Mouse (Mus musculus): ENCODE data around the gene Drg1.
"Not testable (repeated sequence)": the region's sequence is repeated elsewhere in the genome, so short reads cannot be mapped to it uniquely, and the experiment has no call there.

Gene Drg1

GRCm38 (mm10) chr11:3167129-3167528 is 99.1 kb downstream of the Drg1 start:
- not testable (repeated sequence) for DNase-seq (ENCODE audit: low read depth, low spot score)

- not testable (repeated sequence) for DNase-seq (ENCODE audit: low read depth, low spot score)
These were observed 99.9 kb downstream of the Drg1 start for GRCm38 (mm10) chr11:3166321-3166720.

- DNase-seq (ENCODE audit: low read depth, low spot score), result not testable (repeated sequence)
These were observed 100.9 kb downstream of the Drg1 start for GRCm38 (mm10) chr11:3165210-3165782.

DNA sequence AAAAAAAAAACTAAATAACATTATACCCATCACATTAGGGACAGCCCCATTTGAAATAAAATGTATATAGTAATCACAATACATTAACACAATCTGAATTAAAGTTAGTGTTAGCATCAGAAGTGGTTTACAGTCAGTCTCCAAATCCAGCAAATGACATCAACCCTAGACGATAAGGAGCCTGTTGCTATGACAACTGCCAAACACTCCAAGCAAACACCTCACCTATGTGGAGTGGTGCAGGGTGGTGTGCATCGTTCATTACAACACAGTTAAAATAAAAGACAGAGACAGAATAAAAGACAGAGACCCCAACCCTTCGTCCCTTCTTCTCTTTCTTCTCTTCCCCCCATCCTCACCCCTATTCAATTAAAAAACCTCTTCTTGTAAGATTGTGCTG is 102.6 kb downstream of the Drg1 start:
- not testable (repeated sequence) for DNase-seq (ENCODE audit: low read depth, low spot score)

DNA sequence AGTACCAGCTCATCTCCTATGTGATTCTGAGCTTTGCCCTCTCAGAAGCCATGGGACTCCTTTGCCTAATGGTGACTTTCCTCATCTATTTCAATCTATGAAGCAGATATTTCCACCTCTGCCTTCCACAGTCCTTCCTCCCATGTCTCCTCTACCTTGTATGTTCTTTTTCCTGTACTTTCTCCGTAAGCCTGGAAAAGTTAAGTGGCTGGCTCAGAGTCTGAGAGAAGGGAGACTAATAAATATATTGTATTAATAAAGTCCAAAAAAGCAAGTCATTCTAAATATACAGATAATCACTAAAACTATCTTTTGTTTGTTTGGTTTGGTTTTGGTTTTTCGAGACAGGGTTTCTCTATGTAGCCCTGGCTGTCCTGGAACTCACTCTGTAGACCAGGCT is 103.1 kb downstream of the Drg1 start:
- DNase-seq (ENCODE audit: low read depth, low spot score), result not testable (repeated sequence)

DNA sequence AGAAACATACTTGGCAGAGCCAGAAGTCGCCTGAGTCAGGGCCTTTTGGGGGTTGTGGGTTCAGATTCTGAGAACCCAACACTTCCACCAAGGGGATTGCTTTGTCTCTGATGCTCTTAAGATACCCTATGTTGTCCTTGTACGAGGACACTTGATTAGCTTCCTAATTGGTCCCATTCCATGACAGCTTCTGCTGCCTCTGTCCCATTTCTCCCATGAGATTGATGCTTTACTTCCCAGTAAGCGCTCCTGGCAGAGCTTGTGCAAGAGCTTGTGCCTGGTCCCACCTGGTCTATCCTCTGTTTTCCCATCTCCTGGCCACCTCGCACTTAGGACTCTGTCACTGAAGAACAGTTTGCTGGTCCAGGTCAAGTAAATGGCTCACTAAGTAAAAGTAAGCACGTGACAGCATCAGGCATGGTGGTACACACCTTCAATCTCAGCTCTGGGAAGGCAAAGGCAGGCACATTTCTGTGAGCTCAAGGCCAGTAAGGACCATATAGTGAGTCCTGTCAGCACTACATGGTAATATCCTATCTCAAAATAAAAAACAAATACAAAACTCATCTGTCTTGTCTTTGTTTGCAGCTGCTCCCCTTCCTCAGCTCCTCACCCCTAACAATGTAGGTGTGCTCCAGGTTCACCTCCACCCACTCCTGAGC is 103.8 kb downstream of the Drg1 start:
- not testable (repeated sequence) for DNase-seq (ENCODE audit: low read depth, low spot score)

- not testable (repeated sequence) for DNase-seq (ENCODE audit: low read depth, low spot score)
These were observed 104.8 kb downstream of the Drg1 start for GRCm38 (mm10) chr11:3161370-3161769.

GRCm38 (mm10) chr11:3158800-3159199 is 107.4 kb downstream of the Drg1 start:
- DNase-seq (ENCODE audit: low read depth, low spot score), result not testable (repeated sequence)

DNA sequence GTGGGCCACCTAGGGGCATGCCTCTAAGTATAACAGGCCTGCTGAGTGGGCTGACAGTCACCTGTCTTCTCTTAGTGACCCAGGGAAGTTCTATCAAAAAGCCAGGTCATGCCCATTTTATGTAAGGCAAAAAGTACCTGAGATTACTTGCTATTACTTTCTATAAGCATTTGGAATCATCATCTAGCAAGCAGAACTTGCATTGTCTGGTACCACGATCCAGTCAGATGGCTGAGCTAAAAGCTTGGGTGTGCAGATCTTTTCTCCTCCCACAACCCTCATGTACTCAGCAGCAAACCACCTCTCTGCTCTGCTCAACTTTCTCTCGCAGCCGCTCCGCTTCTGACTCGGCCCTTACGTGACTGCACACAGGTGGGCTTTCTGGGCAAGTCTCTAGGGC is 108.2 kb downstream of the Drg1 start:
- not testable (repeated sequence) for DNase-seq (ENCODE audit: low read depth, low spot score)

DNA sequence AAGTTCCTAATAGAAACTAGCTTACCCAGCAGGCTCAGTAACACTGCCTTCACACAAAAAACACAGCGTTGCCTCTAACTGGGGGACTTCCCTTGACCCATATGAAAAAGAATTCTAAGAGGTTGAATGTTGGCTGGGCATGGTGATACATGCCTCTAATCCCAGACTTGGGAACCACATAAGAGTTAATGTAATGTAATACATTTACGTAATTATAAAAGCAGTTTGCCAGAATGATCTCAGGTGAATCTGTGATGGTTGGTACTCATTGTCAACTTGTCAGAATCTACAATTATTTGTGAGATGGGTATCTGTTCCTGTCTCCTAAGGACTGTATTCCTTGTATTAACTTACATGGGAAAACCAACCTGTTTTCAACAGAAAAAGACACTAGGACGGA is 109.2 kb downstream of the Drg1 start:
- not testable (repeated sequence) for DNase-seq (ENCODE audit: low read depth, low spot score)

GRCm38 (mm10) chr11:3153666-3154397 is 112.4 kb downstream of the Drg1 start:
- not testable (repeated sequence) for DNase-seq (ENCODE audit: low read depth, low spot score)

- DNase-seq (ENCODE audit: low read depth, low spot score), result not testable (repeated sequence)
These were observed 114.9 kb downstream of the Drg1 start for GRCm38 (mm10) chr11:3151358-3151757.

- DNase-seq (ENCODE audit: low read depth, low spot score), result not testable (repeated sequence)
These were observed 115.6 kb downstream of the Drg1 start for GRCm38 (mm10) chr11:3150677-3151003.

- not testable (repeated sequence) for DNase-seq (ENCODE audit: low read depth, low spot score)
These were observed 116.1 kb downstream of the Drg1 start for GRCm38 (mm10) chr11:3150003-3150676.

DNA sequence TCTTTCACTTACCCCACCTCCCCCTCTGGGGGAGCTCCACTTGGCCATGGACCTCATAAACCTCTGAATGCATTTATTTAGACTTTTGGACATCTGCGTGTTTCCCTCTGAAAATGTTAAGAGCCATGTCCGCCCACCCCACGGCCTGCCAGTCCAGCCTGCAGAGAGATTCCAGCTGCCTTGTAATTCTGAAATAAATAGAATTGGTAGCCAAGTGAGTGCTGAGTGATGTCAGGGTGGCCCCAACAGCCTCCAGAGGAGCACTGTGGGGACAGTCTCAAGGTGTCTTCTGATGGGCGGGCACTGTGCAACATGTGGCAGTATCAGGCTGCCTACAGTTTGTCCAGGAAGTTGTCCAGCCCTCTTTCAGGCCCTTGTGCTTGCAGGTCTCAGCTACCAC is 116.7 kb downstream of the Drg1 start:
- DNase-seq (ENCODE audit: low read depth, low spot score), result not testable (repeated sequence)

- DNase-seq (ENCODE audit: low read depth, low spot score), result not testable (repeated sequence)
These were observed 119.4 kb downstream of the Drg1 start for GRCm38 (mm10) chr11:3146806-3147205.

GRCm38 (mm10) chr11:3145359-3146165 is 120.7 kb downstream of the Drg1 start:
- not testable (repeated sequence) for DNase-seq (ENCODE audit: low read depth, low spot score)

- DNase-seq (ENCODE audit: low read depth, low spot score), result not testable (repeated sequence)
These were observed 122.2 kb downstream of the Drg1 start for GRCm38 (mm10) chr11:3143984-3144383.

DNA sequence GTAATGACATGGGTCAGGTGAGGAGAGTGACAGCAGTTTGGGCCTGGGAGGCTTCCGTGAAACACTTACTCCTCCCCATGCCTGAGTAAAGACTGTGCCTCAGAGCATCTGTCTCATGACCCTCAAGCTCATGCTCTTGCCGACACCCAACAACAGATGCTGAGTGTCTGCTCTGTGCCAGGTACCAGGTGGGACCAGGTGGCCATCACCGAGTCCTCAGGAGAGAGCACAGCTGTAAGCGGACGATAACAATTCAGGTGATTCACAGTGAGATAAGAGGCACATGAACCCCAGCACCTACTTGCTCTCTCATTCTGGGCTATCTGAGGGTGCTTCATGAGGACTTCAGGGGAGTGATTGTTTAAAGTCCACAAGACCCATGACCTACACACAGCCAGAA is 123.8 kb downstream of the Drg1 start:
- not testable (repeated sequence) for DNase-seq (ENCODE audit: low read depth, low spot score)

DNA sequence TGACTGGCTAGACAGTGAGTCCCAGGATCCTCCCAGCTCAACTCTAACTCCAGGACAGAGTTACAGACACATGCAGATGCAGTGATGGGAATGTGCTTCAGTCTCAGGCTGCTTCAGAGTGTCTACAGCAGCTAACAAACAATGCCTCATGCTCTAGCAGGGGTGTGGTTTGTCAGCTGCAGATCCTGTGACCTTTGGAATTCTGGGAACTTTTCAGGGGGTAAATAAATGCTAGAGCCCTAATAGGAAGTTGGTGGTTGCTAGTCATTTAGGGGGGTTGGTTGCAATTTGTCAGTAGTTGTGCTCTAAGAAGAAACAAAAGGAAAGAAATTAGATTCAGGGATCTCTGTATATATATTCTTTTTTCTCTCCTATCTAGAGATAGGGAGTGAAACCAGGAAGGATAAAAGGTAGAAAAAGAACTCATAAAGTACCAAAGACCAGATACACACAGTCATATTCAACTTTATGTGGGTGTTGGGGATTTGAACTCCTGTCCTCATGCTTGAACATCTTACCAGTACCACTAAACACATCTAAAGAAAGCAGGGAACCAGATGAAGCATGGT is 125.2 kb downstream of the Drg1 start:
- not testable (repeated sequence) for DNase-seq (ENCODE audit: low read depth, low spot score)

GRCm38 (mm10) chr11:3138323-3138722 is 127.9 kb downstream of the Drg1 start:
- DNase-seq (ENCODE audit: low read depth, low spot score), result not testable (repeated sequence)
